Mouse (Mus musculus) CH12.LX (cell line): ENCODE results near the gene Tob1. TPM values are rescaled to one million over a fixed set of nuclear protein-coding genes. Genes with fewer than 3 reads are reported as not detected.
A peak's percentile ranks its signal among the peaks of the same experiment; 100 is the strongest.

Experiments used
- DNase-seq: peaks from one replicate; pipeline ENCODE4 v3.0.0-alpha.2; 2013; ENCODE audit errors: extremely low read depth
- H3K27ac ChIP-seq: 2 replicates; pipeline ENCODE4 v1.5.1; 2012; ENCODE audit warnings: low read depth, mild to moderate bottlenecking, control low read depth, moderate library complexity; ENCODE audit not compliant: insufficient read depth
- H3K27me3 ChIP-seq: replicated peaks from 2 replicates; pipeline ENCODE3; 2012; ENCODE audit warnings: inconsistent platforms
- H3K36me3 ChIP-seq, 2 experiments: replicated peaks in 1 of 2; 2 replicates each; pipeline versions ENCODE3 to v1.6.1; 2012; ENCODE audit warnings: inconsistent platforms in 1 of 2, low read length in 1 of 2, mild to moderate bottlenecking in 1 of 2, mixed read lengths in 1 of 2, moderate library complexity in 1 of 2; ENCODE audit not compliant: control insufficient read depth in 1 of 2, insufficient read depth in 1 of 2
- H3K4me1 ChIP-seq, 2 experiments: 2 replicates each; pipeline ENCODE4 v1.6.1; 2012; ENCODE audit warnings: inconsistent platforms in 1 of 2, moderate library complexity in 1 of 2; ENCODE audit not compliant: insufficient read depth in 2 of 2, control insufficient read depth in 1 of 2
- H3K4me2 ChIP-seq: 2 replicates; pipeline ENCODE4 v1.6.1; 2012; ENCODE audit warnings: low read depth, mild to moderate bottlenecking, control low read depth; ENCODE audit not compliant: poor library complexity, insufficient read depth, severe bottlenecking
- H3K4me3 ChIP-seq, 3 experiments: fragments of 150-350 bp in 1 of 3; sonication (generic) in 1 of 3; replicated peaks in 1 of 3; 2 replicates each; pipeline versions ENCODE3 to v1.5.1; 2011 to 2012; ENCODE audit warnings: low read depth in 2 of 3, low read length in 2 of 3, mild to moderate bottlenecking in 2 of 3, moderate library complexity in 2 of 3, control low read depth in 1 of 3, improper control_type of control experiment in 1 of 3, inconsistent platforms in 1 of 3, mixed read lengths in 1 of 3; ENCODE audit not compliant: poor library complexity in 1 of 3
- H3K79me2 ChIP-seq: replicated peaks from 2 replicates; pipeline ENCODE4 v1.6.1; 2012; ENCODE audit warnings: mild to moderate bottlenecking, moderate library complexity; ENCODE audit not compliant: control insufficient read depth, poor library complexity, insufficient read depth, severe bottlenecking; ENCODE audit errors: extremely low read depth
- H3K9ac ChIP-seq: 2 replicates; pipeline ENCODE4 v1.6.1; 2012; ENCODE audit warnings: low read depth, mild to moderate bottlenecking, control low read depth, moderate library complexity; ENCODE audit not compliant: insufficient read depth
- H3K9me3 ChIP-seq: replicated peaks from 2 replicates; pipeline ENCODE3; 2012; ENCODE audit warnings: low read length, inconsistent platforms, mixed read lengths
- BHLHE40 ChIP-seq: IDR thresholded peaks from 2 replicates; pipeline ENCODE4 v1.6.1; 2011; ENCODE audit warnings: mild to moderate bottlenecking, low read depth, low read length, improper control_type of control experiment
- CHD1 ChIP-seq: IDR thresholded peaks from 2 replicates; pipeline ENCODE4 v1.6.1; 2012; ENCODE audit warnings: low read depth, low read length, improper control_type of control experiment, inconsistent platforms
- CHD2 ChIP-seq: IDR thresholded peaks from 2 replicates; pipeline ENCODE4 v1.6.1; 2011; ENCODE audit warnings: low read length, improper control_type of control experiment
- CTCF ChIP-seq, 2 experiments: IDR thresholded peaks in 1 of 2; conservative IDR thresholded peaks in 1 of 2; 2 replicates each; pipeline ENCODE4 v1.5.1; 2011 to 2012; ENCODE audit warnings: low read depth in 2 of 2, low read length in 2 of 2, improper control_type of control experiment in 1 of 2, inconsistent platforms in 1 of 2, mild to moderate bottlenecking in 1 of 2, moderate library complexity in 1 of 2
- E2F4 ChIP-seq: IDR thresholded peaks from 2 replicates; pipeline ENCODE4 v1.6.1; 2011; ENCODE audit warnings: low read depth, low read length, improper control_type of control experiment; ENCODE audit not compliant: insufficient replicate concordance
- ELF1 ChIP-seq: IDR thresholded peaks from 2 replicates; pipeline ENCODE4 v1.6.1; 2014; ENCODE audit warnings: low read depth, mild to moderate bottlenecking, inconsistent platforms, low read length, improper control_type of control experiment
- EP300 ChIP-seq: IDR thresholded peaks from 2 replicates; pipeline ENCODE4 v1.6.1; 2011; ENCODE audit warnings: low read length, improper control_type of control experiment
- ETS1 ChIP-seq: conservative IDR thresholded peaks from 2 replicates; pipeline ENCODE4 v1.6.1; 2012; ENCODE audit warnings: low read depth, mild to moderate bottlenecking, inconsistent platforms, low read length, improper control_type of control experiment, moderate library complexity
- GABPA ChIP-seq: IDR thresholded peaks from 2 replicates; pipeline ENCODE4 v1.6.1; 2012; ENCODE audit warnings: low read depth, low read length, improper control_type of control experiment, inconsistent platforms; ENCODE audit not compliant: insufficient replicate concordance
- HCFC1 ChIP-seq: IDR thresholded peaks from 2 replicates; pipeline ENCODE4 v1.6.1; 2012; ENCODE audit warnings: low read depth, mild to moderate bottlenecking, inconsistent platforms, low read length, improper control_type of control experiment
- IRF4 ChIP-seq: IDR thresholded peaks from 2 replicates; pipeline ENCODE4 v1.6.1; 2014; ENCODE audit warnings: low read depth, mild to moderate bottlenecking, inconsistent platforms, low read length, improper control_type of control experiment
- JUN ChIP-seq: IDR thresholded peaks from 2 replicates; pipeline ENCODE4 v1.6.1; 2011; ENCODE audit warnings: low read depth, mild to moderate bottlenecking, low read length, improper control_type of control experiment, moderate library complexity; ENCODE audit not compliant: insufficient read depth
- JUND ChIP-seq: conservative IDR thresholded peaks from 2 replicates; pipeline ENCODE4 v1.6.1; 2011; ENCODE audit warnings: low read depth, low read length, improper control_type of control experiment
- KAT2A ChIP-seq: IDR thresholded peaks from 2 replicates; pipeline ENCODE4 v1.6.1; 2012; ENCODE audit warnings: low read length, improper control_type of control experiment, inconsistent platforms; ENCODE audit not compliant: insufficient replicate concordance
- MAFK ChIP-seq: IDR thresholded peaks from 2 replicates; pipeline ENCODE4 v1.6.1; 2011; ENCODE audit warnings: low read length, improper control_type of control experiment; ENCODE audit not compliant: insufficient replicate concordance
- MAX ChIP-seq: IDR thresholded peaks from 2 replicates; pipeline ENCODE4 v1.6.1; 2011; ENCODE audit warnings: low read length, improper control_type of control experiment
- MAZ ChIP-seq: IDR thresholded peaks from 2 replicates; pipeline ENCODE4 v1.6.1; 2012; ENCODE audit warnings: low read depth, mild to moderate bottlenecking, inconsistent platforms, low read length, improper control_type of control experiment, moderate library complexity
- MEF2A ChIP-seq: IDR thresholded peaks from 2 replicates; pipeline ENCODE4 v1.6.1; 2014; ENCODE audit warnings: low read depth, mild to moderate bottlenecking, inconsistent platforms, low read length, improper control_type of control experiment, borderline replicate concordance
- MXI1 ChIP-seq: IDR thresholded peaks from 2 replicates; pipeline ENCODE4 v1.6.1; 2011; ENCODE audit warnings: mild to moderate bottlenecking, low read depth, low read length, improper control_type of control experiment
- MYC ChIP-seq: IDR thresholded peaks from 2 replicates; pipeline ENCODE4 v1.6.1; 2011; ENCODE audit warnings: low read depth, mild to moderate bottlenecking, improper control_type of control experiment, low read length
- NELFE ChIP-seq: IDR thresholded peaks from 2 replicates; pipeline ENCODE4 v1.6.1; 2011; ENCODE audit warnings: low read depth, low read length, improper control_type of control experiment
- NRF1 ChIP-seq: IDR thresholded peaks from 2 replicates; pipeline ENCODE4 v1.6.1; 2014; ENCODE audit warnings: low read depth, mild to moderate bottlenecking, inconsistent platforms, low read length, improper control_type of control experiment, moderate library complexity
- PAX5 ChIP-seq: IDR thresholded peaks from 2 replicates; pipeline ENCODE4 v1.6.1; 2012; ENCODE audit warnings: low read length, inconsistent platforms, mixed read lengths
- POLR2A ChIP-seq: IDR thresholded peaks from 2 replicates; pipeline ENCODE4 v1.6.1; 2011; ENCODE audit warnings: low read depth, mild to moderate bottlenecking, improper control_type of control experiment, low read length
- POLR2AphosphoS2 ChIP-seq: IDR thresholded peaks from 2 replicates; pipeline ENCODE4 v1.6.1; 2011; ENCODE audit warnings: low read depth, low read length, improper control_type of control experiment
- RAD21 ChIP-seq: IDR thresholded peaks from 2 replicates; pipeline ENCODE4 v1.6.1; 2011; ENCODE audit warnings: low read depth, mild to moderate bottlenecking, low read length, improper control_type of control experiment, moderate library complexity
- RCOR1 ChIP-seq: conservative IDR thresholded peaks from 2 replicates; pipeline ENCODE4 v1.6.1; 2012; ENCODE audit warnings: low read depth, mild to moderate bottlenecking, inconsistent platforms, low read length, improper control_type of control experiment
- SIN3A ChIP-seq: IDR thresholded peaks from 2 replicates; pipeline ENCODE4 v1.6.1; 2012; ENCODE audit warnings: low read length, improper control_type of control experiment, inconsistent platforms
- SMC3 ChIP-seq: IDR thresholded peaks from 2 replicates; pipeline ENCODE4 v1.6.1; 2011; ENCODE audit warnings: low read depth, low read length, improper control_type of control experiment
- TBP ChIP-seq: conservative IDR thresholded peaks from 2 replicates; pipeline ENCODE4 v1.6.1; 2011; ENCODE audit warnings: low read depth, low read length, improper control_type of control experiment
- TCF12 ChIP-seq: IDR thresholded peaks from 2 replicates; pipeline ENCODE4 v1.6.1; 2014; ENCODE audit warnings: low read depth, mild to moderate bottlenecking, inconsistent platforms, low read length, improper control_type of control experiment
- UBTF ChIP-seq: IDR thresholded peaks from 2 replicates; pipeline ENCODE4 v1.6.1; 2012; ENCODE audit warnings: low read depth, mild to moderate bottlenecking, inconsistent platforms, low read length, improper control_type of control experiment, moderate library complexity
- USF1 ChIP-seq: IDR thresholded peaks from 2 replicates; pipeline ENCODE4 v1.6.1; 2014; ENCODE audit warnings: low read depth, mild to moderate bottlenecking, inconsistent platforms, low read length, improper control_type of control experiment
- USF2 ChIP-seq: conservative IDR thresholded peaks from 2 replicates; pipeline ENCODE4 v1.6.1; 2011; ENCODE audit warnings: low read depth, low read length, improper control_type of control experiment
- ZC3H11A ChIP-seq: IDR thresholded peaks from 2 replicates; pipeline ENCODE4 v1.6.1; 2012; ENCODE audit warnings: low read depth, mild to moderate bottlenecking, inconsistent platforms, low read length, improper control_type of control experiment
- ZKSCAN1 ChIP-seq: IDR thresholded peaks from 2 replicates; pipeline ENCODE4 v1.6.1; 2012; ENCODE audit warnings: low read depth, inconsistent platforms, low read length, improper control_type of control experiment, borderline replicate concordance
- ZMIZ1 ChIP-seq: IDR thresholded peaks from 2 replicates; pipeline ENCODE4 v1.6.1; 2012; ENCODE audit warnings: low read depth, mild to moderate bottlenecking, inconsistent platforms, low read length, improper control_type of control experiment
- ZNF384 ChIP-seq: IDR thresholded peaks from 2 replicates; pipeline ENCODE4 v1.6.1; 2012; ENCODE audit warnings: low read depth, low read length, improper control_type of control experiment, inconsistent platforms
- dilution Hi-C: fragments of 300-500 bp; cut with MboI; formaldehyde crosslinking; loops from 2 replicates; pipeline ENCODE4 v1.14.3; 2020; ENCODE audit warnings: low sequenced_read_pairs; ENCODE audit not compliant: extremely low pct_unique_long_range_greater_than_20kb, extremely low pct_ligation_motif_present
- in situ Hi-C: fragments of 300-500 bp; cut with MboI; formaldehyde crosslinking; loops from 3 replicates; pipeline ENCODE4 v1.14.3; 2019; ENCODE audit warnings: low sequenced_read_pairs, low pct_ligation_motif_present, low pct_unique_long_range_greater_than_20kb, mixed read lengths
- polyA plus RNA-seq: library from polyadenylated mRNA; unstranded; fragments of >175 nt; gene quantifications from 2 replicates; pipeline ENCODE4 v1.2.1, GENCODE M21; 2012; ENCODE audit warnings: low read depth; ENCODE audit not compliant: insufficient read length
- total RNA-seq, 2 experiments: library from RNA; depleted of rRNA; stranded (reverse); fragments of 300-350 nt in 1 of 2; fragments of >200 nt in 1 of 2; gene quantifications; 2 replicates each; pipeline ENCODE4 v1.2.3; 2012 to 2014

The Tob1 gene
- 8.8 and 10.6 TPM in 2 replicates for total RNA-seq (2012; rRNA removed)
- 7.2 and 9.0 TPM in 2 replicates for total RNA-seq (2014; rRNA removed)
- polyA plus RNA-seq: 12.5 and 14.3 TPM in 2 replicates

DNA sequence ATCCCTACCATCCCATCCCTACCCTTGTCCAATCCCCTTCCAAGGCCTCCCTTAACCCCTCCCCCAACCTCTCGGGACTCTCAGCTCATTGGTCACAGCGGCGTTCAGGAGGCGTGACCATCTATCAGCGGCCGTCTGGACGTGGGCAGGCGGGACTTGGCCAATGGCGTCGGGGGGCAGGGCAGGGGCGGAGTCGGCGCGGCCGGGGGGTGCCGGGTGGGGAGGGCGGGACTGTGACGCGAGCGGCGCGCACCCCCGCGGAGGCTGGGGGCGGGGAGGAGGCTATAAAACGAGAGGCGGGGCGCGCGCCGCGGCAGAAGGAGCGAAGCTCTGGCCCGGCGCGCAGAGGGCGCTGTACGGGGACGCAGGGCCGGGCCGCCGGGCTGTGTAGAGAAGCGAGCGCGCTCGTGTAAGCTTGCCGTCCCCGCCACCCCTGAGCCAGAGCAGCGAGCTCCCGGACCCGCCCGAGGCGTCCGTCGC, at the start of gene Tob1:
Gene Tob1, plus strand, starts transcription at position 331 of the 480 bp plus-strand sequence.
- Histone ChIP-seq H3K27me3 (peaks cover 5% of the 10 kb centered on the region), H3K9me3 (no peaks in the 10 kb centered on the region), H3K27ac (peak within 1 kb of the TSS; percentile 65), H3K9ac (peak within 1 kb of the TSS; percentile 98), H3K36me3 (peaks cover 12 to 15% of the 10 kb centered on the region in 2 experiments), H3K4me3 (peak within 1 kb of the TSS; percentile 70 to 83 (median 79)), H3K4me1 (peaks cover 4 to 14% of the 10 kb centered on the region in 2 experiments; a peak in 3 of 4 replicates), H3K4me2 (peak within 1 kb of the TSS; percentile 85), H3K79me2 (peaks cover 29% of the 10 kb centered on the region)
- DNase-seq: peak; percentile 100
- TF ChIP-seq ETS1: no peak; the same call in 1 of the 2 replicates
- no peak for TF ChIP-seq JUND
- TF ChIP-seq CHD2: peak; percentile 94
- TF ChIP-seq NELFE: peak; percentile 100
- TF ChIP-seq RCOR1: no peak
- TF ChIP-seq ZC3H11A: no peak
- peak; percentile 9 for TF ChIP-seq SMC3
- no peak for TF ChIP-seq EP300
- TF ChIP-seq ELF1: peak; percentile 56
- TF ChIP-seq POLR2AphosphoS2: peak; percentile 98
- peak; percentile 96 for TF ChIP-seq TBP
- no peak for TF ChIP-seq MAFK
- TF ChIP-seq MXI1: peak; percentile 53; the same call in 1 of the 2 replicates
- TF ChIP-seq CTCF (conservative IDR thresholded peaks at IDR 0.05 in 1 of 2, IDR thresholded peaks at IDR 0.05 in 1 of 2; ENCODE audit: low read depth in 2 of 2, low read length in 2 of 2): peak in 1 of 2 experiments; percentile 49; a peak in 2 of 4 replicates
- peak; percentile 73 for TF ChIP-seq IRF4
- TF ChIP-seq ZMIZ1: peak; percentile 100
- no peak for TF ChIP-seq GABPA
- no peak for TF ChIP-seq USF2
- TF ChIP-seq KAT2A: no peak
- peak; percentile 86 for TF ChIP-seq SIN3A
- peak; percentile 100 for TF ChIP-seq POLR2A
- no peak for TF ChIP-seq CHD1
- no peak for TF ChIP-seq ZNF384
- TF ChIP-seq NRF1: peak; percentile 52
- no peak for TF ChIP-seq MAX
- TF ChIP-seq RAD21: no peak; the same call in 1 of the 2 replicates
- TF ChIP-seq E2F4: no peak
- peak; percentile 88 for TF ChIP-seq MEF2A
- no peak for TF ChIP-seq BHLHE40
- no peak for TF ChIP-seq USF1
- TF ChIP-seq UBTF: peak; percentile 95
- TF ChIP-seq JUN: no peak
- TF ChIP-seq MAZ: peak; percentile 85
- peak; percentile 55 for TF ChIP-seq HCFC1
- TF ChIP-seq TCF12: peak; percentile 98
- TF ChIP-seq MYC: no peak
- no peak for TF ChIP-seq ZKSCAN1
- no peak for TF ChIP-seq PAX5
- in situ Hi-C loops (no loop called here), dilution Hi-C loops (no loop called here)
